Mouse (Mus musculus): ENCODE data around the gene Sla2.
A peak's percentile ranks its signal among the peaks of the same experiment; 100 is the strongest.
"Not testable (repeated sequence)": the region's sequence is repeated elsewhere in the genome, so short reads cannot be mapped to it uniquely, and the experiment has no call there.

Gene Sla2

GRCm38 (mm10) chr2:156887017-156887416 lies at the start of gene Sla2:
TSS of gene Sla2 (minus strand) at chr2:156887192.
- peak; percentile 41 to 45 for DNase-seq

- no peak for DNase-seq
Measured at GRCm38 (mm10) chr2:156935005-156935404, 48.0 kb upstream of the Sla2 start.

GRCm38 (mm10) chr2:156933426-156933825 lies 46.4 kb upstream of the Sla2 start:
- no peak for DNase-seq

- no peak for DNase-seq
Measured at GRCm38 (mm10) chr2:156931421-156931820, 44.4 kb upstream of the Sla2 start.

GRCm38 (mm10) chr2:156930549-156930948 lies 43.6 kb upstream of the Sla2 start:
- DNase-seq: no peak

GRCm38 (mm10) chr2:156929519-156930120 lies 42.6 kb upstream of the Sla2 start:
- no peak for DNase-seq

GRCm38 (mm10) chr2:156928606-156929005 lies 41.6 kb upstream of the Sla2 start:
- no peak for DNase-seq

GRCm38 (mm10) chr2:156927663-156928062 lies 40.7 kb upstream of the Sla2 start:
- DNase-seq: no peak

GRCm38 (mm10) chr2:156925611-156926010 lies 38.6 kb upstream of the Sla2 start:
- DNase-seq: not testable (repeated sequence)

- not testable (repeated sequence) for DNase-seq
Measured at GRCm38 (mm10) chr2:156925075-156925474, 38.1 kb upstream of the Sla2 start.

- DNase-seq: no peak
Measured at GRCm38 (mm10) chr2:156924210-156924898, 37.4 kb upstream of the Sla2 start.

- no peak for DNase-seq
Measured at GRCm38 (mm10) chr2:156923057-156923456, 36.1 kb upstream of the Sla2 start.

GRCm38 (mm10) chr2:156919796-156920195 lies 32.8 kb upstream of the Sla2 start:
- DNase-seq: no peak

- DNase-seq: not testable (repeated sequence)
Measured at GRCm38 (mm10) chr2:156919191-156919590, 32.2 kb upstream of the Sla2 start.

- peak; percentile 4 to 16 for DNase-seq
Measured at GRCm38 (mm10) chr2:156918562-156918961, 31.6 kb upstream of the Sla2 start.

GRCm38 (mm10) chr2:156916419-156917125 lies 29.6 kb upstream of the Sla2 start:
- DNase-seq: no peak

- no peak for DNase-seq
Measured at GRCm38 (mm10) chr2:156915559-156915958, 28.6 kb upstream of the Sla2 start.

GRCm38 (mm10) chr2:156913191-156913590 lies 26.2 kb upstream of the Sla2 start:
- no peak for DNase-seq

GRCm38 (mm10) chr2:156905931-156906330 lies 18.9 kb upstream of the Sla2 start:
- DNase-seq: not testable (repeated sequence)

GRCm38 (mm10) chr2:156904976-156905717 lies 18.2 kb upstream of the Sla2 start:
- no peak for DNase-seq

- DNase-seq: no peak
Measured at GRCm38 (mm10) chr2:156903367-156903766, 16.4 kb upstream of the Sla2 start.

GRCm38 (mm10) chr2:156902411-156902810 lies 15.4 kb upstream of the Sla2 start:
- DNase-seq: not testable (repeated sequence)

- DNase-seq: no peak
Measured at GRCm38 (mm10) chr2:156901883-156902282, 14.9 kb upstream of the Sla2 start.

Data from spleen, adult 18-20 months (tissue).